Mouse (Mus musculus): ENCODE results near the gene Aloxe3.

GRCm38 (mm10) chr11:69106842-69107241 lies 18.9 kb upstream of the Aloxe3 start:
- TF ChIP-seq CTCF (conservative IDR thresholded peaks at IDR 0.05 in 1 of 2, IDR thresholded peaks at IDR 0.05 in 1 of 2; ENCODE audit: low read depth in 2 of 2, low read length in 2 of 2): no peak
- no peak for TF ChIP-seq MXI1 (IDR thresholded peaks at IDR 0.05; ENCODE audit: low read depth, low read length)
- no peak for TF ChIP-seq PAX5 (IDR thresholded peaks at IDR 0.05; ENCODE audit: low read length)
- no peak for TF ChIP-seq POLR2AphosphoS2 (IDR thresholded peaks at IDR 0.05; ENCODE audit: low read depth, low read length)
- TF ChIP-seq TBP (conservative IDR thresholded peaks at IDR 0.05; ENCODE audit: low read depth, low read length): no peak
- no peak for TF ChIP-seq EP300 (IDR thresholded peaks at IDR 0.05; ENCODE audit: low read length)
- TF ChIP-seq POLR2A (IDR thresholded peaks at IDR 0.05; ENCODE audit: low read depth, low read length): no peak
- TF ChIP-seq ZNF384 (IDR thresholded peaks at IDR 0.05; ENCODE audit: low read depth, low read length): no peak
- TF ChIP-seq ZC3H11A (IDR thresholded peaks at IDR 0.05; ENCODE audit: low read depth, low read length): no peak
- no peak for TF ChIP-seq MAZ (IDR thresholded peaks at IDR 0.05; ENCODE audit: low read depth, low read length)
- TF ChIP-seq GABPA (IDR thresholded peaks at IDR 0.05; ENCODE audit: insufficient replicate concordance, low read depth, low read length): no peak
- TF ChIP-seq MAX (IDR thresholded peaks at IDR 0.05; ENCODE audit: low read length): no peak
- no peak for TF ChIP-seq HCFC1 (IDR thresholded peaks at IDR 0.05; ENCODE audit: low read depth, low read length)

All from CH12.LX (cell line).